Mouse (Mus musculus): ENCODE measurements around the gene Ten1.

GRCm38 (mm10) chr11:116169214-116169613, 29.4 kb upstream of the Ten1 start:
- no peak for TF ChIP-seq MAFK (IDR thresholded peaks at IDR 0.05; ENCODE audit: insufficient read depth, low read depth, low read length)
- no peak for TF ChIP-seq CHD2 (IDR thresholded peaks at IDR 0.05; ENCODE audit: low read depth, low read length)

Data from ES-E14 (cell line).